Mouse (Mus musculus): ENCODE results near the gene H3f3a. TPM values are rescaled to one million over a fixed set of nuclear protein-coding genes. Genes with fewer than 3 reads are reported as not detected.

The H3f3a gene
- polyA plus RNA-seq, 1 experiment from 2014 or later, result 2,025 TPM

- 0 out of 2 replicates have a peak, but pooled peaks cover 2% of the 10 kb centered on the region for H3K4me1 ChIP-seq (replicated peaks; ENCODE audit: control insufficient read depth, insufficient read depth, low read length)
- H3K9ac ChIP-seq (ENCODE audit: low read length), result no peak overlapping the region
- no peak overlapping the region for H3K4me2 ChIP-seq (ENCODE audit: low read length)
- H3K9me3 ChIP-seq (ENCODE audit: control insufficient read depth, low read length), result no peaks in the 10 kb centered on the region
- 76% methylated on average over 11 of the region's 11 CpGs for WGBS
- ATAC-seq (replicated peaks; ENCODE audit: low FRiP score, low TSS enrichment, low read depth) (no peak), DNase-seq (ENCODE audit: low spot score) (no peak)
- no peak overlapping the region for H3K27ac ChIP-seq (ENCODE audit: low read depth)
- no peak overlapping the region for H3K4me3 ChIP-seq (ENCODE audit: low read depth, low read length)
- no peaks in the 10 kb centered on the region for H3K27me3 ChIP-seq (replicated peaks; ENCODE audit: control insufficient read depth, insufficient read depth, low read length)
- H3K36me3 ChIP-seq (ENCODE audit: control insufficient read depth, insufficient read depth, low read length), result no peaks in the 10 kb centered on the region
Measured at GRCm38 (mm10) chr1:180829775-180830174, 16.0 kb upstream of the H3f3a start.

DNA sequence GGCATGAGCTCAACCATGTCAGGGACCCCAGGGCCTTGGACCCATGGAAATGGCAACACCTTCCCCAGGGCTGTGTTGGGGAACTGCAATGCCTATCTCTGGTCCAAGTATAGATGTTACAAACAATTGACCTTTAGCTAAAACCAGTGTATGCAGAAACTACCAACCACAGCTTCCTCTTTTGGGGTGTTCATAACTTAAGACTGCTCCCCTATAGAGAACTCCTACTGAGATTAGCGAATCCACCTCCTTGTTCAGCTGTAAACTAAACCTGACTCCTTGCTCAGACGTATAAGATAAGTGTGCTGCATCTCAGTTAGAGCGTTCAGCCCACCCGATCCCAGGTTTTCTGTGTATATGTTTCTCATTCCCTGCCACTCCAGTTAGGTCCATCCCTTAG, 12.9 kb upstream of the H3f3a start:
- no peaks in the 10 kb centered on the region for H3K9me3 ChIP-seq (ENCODE audit: control insufficient read depth, low read length)
- H3K27ac ChIP-seq (ENCODE audit: low read depth), result no peak overlapping the region
- no peak overlapping the region for H3K9ac ChIP-seq (ENCODE audit: low read length)
- no peak overlapping the region for H3K4me2 ChIP-seq (ENCODE audit: low read length)
- H3K4me1 ChIP-seq (replicated peaks; ENCODE audit: control insufficient read depth, insufficient read depth, low read length), result 0 out of 2 replicates have a peak, but pooled peaks cover 2% of the 10 kb centered on the region
- no peak for DNase-seq (ENCODE audit: low spot score)
- no peaks in the 10 kb centered on the region for H3K36me3 ChIP-seq (ENCODE audit: control insufficient read depth, insufficient read depth, low read length)
- H3K4me3 ChIP-seq (ENCODE audit: low read depth, low read length), result no peak overlapping the region
- WGBS, result 94% methylated on average over 4 of the region's 4 CpGs
- no peak for ATAC-seq (replicated peaks; ENCODE audit: low FRiP score, low TSS enrichment, low read depth)
- no peaks in the 10 kb centered on the region for H3K27me3 ChIP-seq (replicated peaks; ENCODE audit: control insufficient read depth, insufficient read depth, low read length)

GRCm38 (mm10) chr1:180824721-180825120, 11.0 kb upstream of the H3f3a start:
- Histone ChIP-seq H3K4me2 (ENCODE audit: low read length) (no peak overlapping the region), H3K36me3 (ENCODE audit: control insufficient read depth, insufficient read depth, low read length) (no peaks in the 10 kb centered on the region), H3K27me3 (replicated peaks; ENCODE audit: control insufficient read depth, insufficient read depth, low read length) (no peaks in the 10 kb centered on the region), H3K4me1 (replicated peaks; ENCODE audit: control insufficient read depth, insufficient read depth, low read length) (no peaks in the 10 kb centered on the region), H3K9ac (ENCODE audit: low read length) (no peak overlapping the region), H3K27ac (ENCODE audit: low read depth) (no peak overlapping the region), H3K4me3 (ENCODE audit: low read depth, low read length) (no peak overlapping the region), H3K9me3 (ENCODE audit: control insufficient read depth, low read length) (no peaks in the 10 kb centered on the region)
- 86% methylated on average over 3 of the region's 3 CpGs for WGBS
- ATAC-seq (replicated peaks; ENCODE audit: low FRiP score, low TSS enrichment, low read depth), result no peak
- no peak for DNase-seq (ENCODE audit: low spot score)

GRCm38 (mm10) chr1:180823716-180824115, 10.0 kb upstream of the H3f3a start:
- no peaks in the 10 kb centered on the region for H3K9me3 ChIP-seq (ENCODE audit: control insufficient read depth, low read length)
- H3K36me3 ChIP-seq (ENCODE audit: control insufficient read depth, insufficient read depth, low read length), result no peaks in the 10 kb centered on the region
- 79% methylated on average over 3 of the region's 3 CpGs for WGBS
- no peaks in the 10 kb centered on the region for H3K4me1 ChIP-seq (replicated peaks; ENCODE audit: control insufficient read depth, insufficient read depth, low read length)
- DNase-seq (ENCODE audit: low spot score) (no peak), ATAC-seq (replicated peaks; ENCODE audit: low FRiP score, low TSS enrichment, low read depth) (no peak)
- H3K4me2 ChIP-seq (ENCODE audit: low read length), result no peak overlapping the region
- no peaks in the 10 kb centered on the region for H3K27me3 ChIP-seq (replicated peaks; ENCODE audit: control insufficient read depth, insufficient read depth, low read length)
- H3K27ac ChIP-seq (ENCODE audit: low read depth), result no peak overlapping the region
- H3K9ac ChIP-seq (ENCODE audit: low read length), result no peak overlapping the region
- H3K4me3 ChIP-seq (ENCODE audit: low read depth, low read length), result no peak overlapping the region

DNA sequence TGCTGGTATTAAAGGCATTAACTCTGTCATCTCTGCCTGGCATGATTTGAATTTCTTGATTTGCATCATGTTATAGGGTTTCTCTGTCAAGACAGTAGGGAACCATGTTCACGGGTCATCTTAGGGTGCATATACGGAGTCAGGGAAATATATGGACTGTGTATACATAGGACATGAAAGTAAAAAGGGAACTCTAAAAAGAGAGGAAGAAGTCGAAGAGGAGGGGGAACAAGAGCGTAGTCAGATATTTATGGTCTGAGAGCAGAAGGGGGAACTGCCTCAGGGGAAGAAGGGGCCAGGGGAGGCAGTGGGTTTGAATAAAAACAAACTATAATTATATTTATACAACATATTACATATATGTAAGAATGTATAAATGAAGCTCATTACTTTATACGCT, 8.5 kb upstream of the H3f3a start:
- H3K27me3 ChIP-seq (replicated peaks; ENCODE audit: control insufficient read depth, insufficient read depth, low read length), result no peaks in the 10 kb centered on the region
- H3K36me3 ChIP-seq (ENCODE audit: control insufficient read depth, insufficient read depth, low read length), result no peaks in the 10 kb centered on the region
- H3K4me3 ChIP-seq (ENCODE audit: low read depth, low read length), result no peak overlapping the region
- no peaks in the 10 kb centered on the region for H3K4me1 ChIP-seq (replicated peaks; ENCODE audit: control insufficient read depth, insufficient read depth, low read length)
- no peak overlapping the region for H3K27ac ChIP-seq (ENCODE audit: low read depth)
- H3K9ac ChIP-seq (ENCODE audit: low read length), result no peak overlapping the region
- H3K4me2 ChIP-seq (ENCODE audit: low read length), result no peak overlapping the region
- WGBS, result 80% methylated on average over 5 of the region's 5 CpGs
- DNase-seq (ENCODE audit: low spot score) (no peak), ATAC-seq (replicated peaks; ENCODE audit: low FRiP score, low TSS enrichment, low read depth) (no peak)
- H3K9me3 ChIP-seq (ENCODE audit: control insufficient read depth, low read length), result no peaks in the 10 kb centered on the region

DNA sequence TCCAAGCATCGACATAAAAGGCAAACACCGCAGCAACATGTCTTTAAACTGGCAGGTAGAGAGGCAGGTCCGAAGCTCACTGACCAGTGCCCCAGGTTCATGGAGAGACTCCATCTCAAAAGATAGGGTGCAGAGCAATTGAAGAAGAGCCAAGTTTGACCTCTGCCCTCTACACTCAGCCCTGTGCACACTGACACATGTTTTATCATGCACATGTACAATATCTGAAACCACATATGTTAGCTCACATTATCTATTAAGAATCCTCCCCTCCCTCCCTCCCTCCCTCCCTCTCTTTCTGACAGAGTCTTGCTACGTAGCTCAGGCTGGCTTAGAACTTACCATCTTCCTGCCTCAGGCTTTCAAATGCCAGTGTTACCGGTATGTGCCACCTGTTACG, 7.4 kb upstream of the H3f3a start:
- Histone ChIP-seq H3K4me3 (ENCODE audit: low read depth, low read length) (no peak overlapping the region), H3K9me3 (ENCODE audit: control insufficient read depth, low read length) (no peaks in the 10 kb centered on the region), H3K27me3 (replicated peaks; ENCODE audit: control insufficient read depth, insufficient read depth, low read length) (no peaks in the 10 kb centered on the region), H3K4me1 (replicated peaks; ENCODE audit: control insufficient read depth, insufficient read depth, low read length) (no peaks in the 10 kb centered on the region), H3K36me3 (ENCODE audit: control insufficient read depth, insufficient read depth, low read length) (0 out of 2 replicates have a peak, but pooled peaks cover 2% of the 10 kb centered on the region), H3K4me2 (ENCODE audit: low read length) (no peak overlapping the region), H3K27ac (ENCODE audit: low read depth) (no peak overlapping the region), H3K9ac (ENCODE audit: low read length) (no peak overlapping the region)
- ATAC-seq (replicated peaks; ENCODE audit: low FRiP score, low TSS enrichment, low read depth) (no peak), DNase-seq (ENCODE audit: low spot score) (no peak)
- WGBS, result 83% methylated on average over 6 of the region's 6 CpGs

- H3K4me2 ChIP-seq (ENCODE audit: low read length), result no peak overlapping the region
- 0 out of 2 replicates have a peak, but pooled peaks cover 2% of the 10 kb centered on the region for H3K36me3 ChIP-seq (ENCODE audit: control insufficient read depth, insufficient read depth, low read length)
- no peak for DNase-seq (ENCODE audit: low spot score)
- H3K27me3 ChIP-seq (replicated peaks; ENCODE audit: control insufficient read depth, insufficient read depth, low read length), result no peaks in the 10 kb centered on the region
- no peak overlapping the region for H3K4me3 ChIP-seq (ENCODE audit: low read depth, low read length)
- no peak overlapping the region for H3K27ac ChIP-seq (ENCODE audit: low read depth)
- H3K4me1 ChIP-seq (replicated peaks; ENCODE audit: control insufficient read depth, insufficient read depth, low read length), result peaks cover 5% of the 10 kb centered on the region; the same call in 1 of the 2 replicates
- H3K9me3 ChIP-seq (ENCODE audit: control insufficient read depth, low read length), result no peaks in the 10 kb centered on the region
- no peak overlapping the region for H3K9ac ChIP-seq (ENCODE audit: low read length)
- ATAC-seq (replicated peaks; ENCODE audit: low FRiP score, low TSS enrichment, low read depth), result no peak
- WGBS, result 75% methylated on average over 2 of the region's 2 CpGs
Measured at GRCm38 (mm10) chr1:180818000-180818399, 4.3 kb upstream of the H3f3a start.

GRCm38 (mm10) chr1:180815371-180816024, 1.8 kb upstream of the H3f3a start:
- Histone ChIP-seq H3K36me3 (ENCODE audit: control insufficient read depth, insufficient read depth, low read length) (peaks cover 9% of the 10 kb centered on the region), H3K27me3 (replicated peaks; ENCODE audit: control insufficient read depth, insufficient read depth, low read length) (no peaks in the 10 kb centered on the region), H3K4me1 (replicated peaks; ENCODE audit: control insufficient read depth, insufficient read depth, low read length) (peaks cover 11% of the 10 kb centered on the region; the same call in 1 of the 2 replicates), H3K27ac (ENCODE audit: low read depth) (no peak overlapping the region), H3K9me3 (ENCODE audit: control insufficient read depth, low read length) (no peaks in the 10 kb centered on the region), H3K4me2 (ENCODE audit: low read length) (no peak overlapping the region), H3K9ac (ENCODE audit: low read length) (no peak overlapping the region), H3K4me3 (ENCODE audit: low read depth, low read length) (no peak overlapping the region)
- 73% methylated on average over 12 of the region's 12 CpGs for WGBS
- DNase-seq (ENCODE audit: low spot score), result no peak
- no peak for ATAC-seq (replicated peaks; ENCODE audit: low FRiP score, low TSS enrichment, low read depth)

DNA sequence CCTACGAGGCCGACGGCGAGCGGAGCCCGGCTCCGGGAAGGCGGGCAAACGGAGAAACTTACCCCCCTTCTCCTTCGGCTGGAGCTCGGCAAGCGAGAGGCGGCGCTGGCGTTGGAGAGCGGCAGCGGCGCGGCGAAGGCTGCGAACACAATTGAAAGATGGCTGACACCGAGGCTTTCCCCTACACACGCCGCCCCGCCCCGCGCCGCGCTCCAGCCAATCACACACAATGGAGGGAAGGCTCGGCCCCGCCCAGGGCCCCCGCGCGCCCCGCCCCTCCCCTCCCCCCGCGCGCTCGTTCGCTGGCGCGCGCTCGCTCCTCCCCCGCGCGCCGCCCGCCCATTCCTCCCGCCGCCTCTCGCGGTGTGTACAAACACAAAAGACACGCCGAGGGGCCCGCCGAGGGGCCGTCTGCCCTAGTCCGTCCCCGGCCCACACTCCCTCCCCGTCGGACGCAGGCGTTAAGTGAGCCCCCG, 296 bp downstream of the H3f3a start:
- H3K4me3 ChIP-seq (ENCODE audit: low read depth, low read length), result peak overlapping the region; percentile 86
- WGBS, result under 1% methylated on average over 41 of the region's 65 CpGs
- H3K4me1 ChIP-seq (replicated peaks; ENCODE audit: control insufficient read depth, insufficient read depth, low read length), result peaks cover 13% of the 10 kb centered on the region; the same call in 1 of the 2 replicates
- DNase-seq (ENCODE audit: low spot score), result peak; percentile 97
- H3K9ac ChIP-seq (ENCODE audit: low read length), result peak overlapping the region; percentile 99
- peaks cover 29% of the 10 kb centered on the region for H3K36me3 ChIP-seq (ENCODE audit: control insufficient read depth, insufficient read depth, low read length)
- H3K27me3 ChIP-seq (replicated peaks; ENCODE audit: control insufficient read depth, insufficient read depth, low read length), result no peaks in the 10 kb centered on the region
- ATAC-seq (replicated peaks; ENCODE audit: low FRiP score, low TSS enrichment, low read depth), result peak; percentile 95
- peak overlapping the region; percentile 54 for H3K4me2 ChIP-seq (ENCODE audit: low read length)
- peak overlapping the region; percentile 100 for H3K27ac ChIP-seq (ENCODE audit: low read depth)
- no peaks in the 10 kb centered on the region for H3K9me3 ChIP-seq (ENCODE audit: control insufficient read depth, low read length)
